Mouse (Mus musculus): ENCODE data around the gene Ggt6. TPM values are rescaled to one million over a fixed set of nuclear protein-coding genes. Genes with fewer than 3 reads are reported as not detected.

Gene Ggt6
- total and polyA plus RNA-seq, 2 experiments from 2014 or later = 5.3 TPM; not detected in 1

DNA sequence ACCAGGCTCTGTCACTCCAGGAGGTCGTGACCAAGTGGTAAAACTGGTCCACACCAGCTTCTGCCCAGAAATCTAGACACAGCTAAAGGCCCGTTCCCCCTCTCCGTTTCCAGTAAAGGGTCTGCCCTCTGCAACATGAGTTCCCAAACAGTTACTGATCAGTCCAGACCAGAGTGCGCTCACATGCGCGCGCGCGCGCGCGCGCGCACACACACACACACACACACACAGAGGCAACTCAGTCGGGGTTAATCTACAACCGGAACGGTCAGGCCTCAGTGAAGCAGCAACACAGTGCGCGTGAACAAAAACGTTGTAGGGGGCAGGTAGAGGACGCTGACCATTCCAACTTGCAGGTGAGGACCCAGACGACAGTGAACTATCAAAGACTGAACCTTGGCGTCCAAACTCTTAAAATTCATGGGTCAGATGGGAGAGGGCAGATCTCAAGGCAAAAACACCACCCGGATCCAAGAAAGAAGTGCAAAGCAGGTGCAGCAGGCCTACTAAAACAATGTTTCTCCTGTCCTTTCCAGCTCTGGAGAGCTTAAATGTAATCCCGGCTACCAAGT, 24.7 kb upstream of the Ggt6 start:
- peak overlapping the region; percentile 82 for H3K4me3 ChIP-seq (ENCODE audit: low read depth, low read length)
- peak overlapping the region; percentile 92 for H3K4me2 ChIP-seq (ENCODE audit: low read depth, low read length)
- no peak for ATAC-seq (ENCODE audit: insufficient read depth, low read depth)
- H3K27me3 ChIP-seq (ENCODE audit: control insufficient read depth, insufficient read depth, low read length) = no peaks in the 10 kb centered on the region
- TF ChIP-seq EP300 (IDR thresholded peaks at IDR 0.05; ENCODE audit: low read depth) = 0 out of 2 replicates have a peak, but pooled peaks have one; percentile 21
- TF ChIP-seq CTCF (IDR thresholded peaks at IDR 0.05; ENCODE audit: low read depth) = no peak
- under 1% methylated on average over 25 of the region's 25 CpGs for WGBS
- H3K36me3 ChIP-seq (replicated peaks; ENCODE audit: control insufficient read depth, insufficient read depth, low read length) = no peaks in the 10 kb centered on the region
- peaks cover 72% of the 10 kb centered on the region for H3K4me1 ChIP-seq (ENCODE audit: control insufficient read depth, insufficient read depth)
- no peaks in the 10 kb centered on the region for H3K9me3 ChIP-seq (replicated peaks; ENCODE audit: control insufficient read depth, low read length)
- peak overlapping the region; percentile 86 for H3K27ac ChIP-seq (ENCODE audit: low read depth)
- DNase-seq (ENCODE audit: low spot score) = no peak
- peak overlapping the region; percentile 66 for H3K9ac ChIP-seq (replicated peaks; ENCODE audit: low read depth, low read length)

DNA sequence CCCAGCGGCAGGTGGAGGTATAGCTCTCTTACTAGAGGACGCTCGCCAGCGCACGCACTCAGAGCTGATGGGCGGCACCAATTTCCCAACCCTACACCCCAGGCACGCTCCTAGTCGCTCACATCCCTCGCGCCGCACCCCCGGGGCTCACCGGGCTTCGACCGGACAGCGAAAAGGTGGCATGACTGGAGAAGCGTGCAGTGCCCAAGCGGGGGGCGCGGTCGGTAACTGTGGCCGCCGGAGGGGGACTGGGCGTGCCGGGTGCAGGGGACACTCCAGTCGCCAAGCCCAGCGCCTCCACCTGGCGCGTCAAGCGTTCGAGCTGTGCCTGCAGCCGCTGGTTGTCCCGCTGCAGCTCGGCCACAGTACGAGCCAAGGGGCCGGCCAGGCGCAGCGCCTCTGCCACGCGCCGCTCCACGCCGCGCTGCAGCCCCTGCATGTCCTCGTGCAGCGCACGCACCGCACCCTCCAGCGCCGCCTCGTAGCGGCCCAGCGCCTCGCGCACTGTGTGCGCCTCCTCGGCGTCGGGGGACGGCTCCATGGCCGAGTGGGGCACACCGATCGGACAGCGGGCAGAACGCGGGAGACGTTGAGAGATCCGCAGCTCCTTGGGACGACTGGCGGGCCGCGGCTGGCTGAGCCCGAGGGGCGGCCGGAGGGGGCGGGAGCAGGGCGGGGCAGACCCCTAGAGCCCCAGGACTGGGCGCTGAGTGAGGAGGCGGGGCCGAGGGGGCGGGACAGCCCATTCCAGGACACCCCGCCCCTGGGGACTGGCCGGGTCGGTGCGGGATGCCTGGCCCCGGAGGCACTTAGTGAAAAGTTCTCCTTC, 24.0 kb upstream of the Ggt6 start, which contains the start of gene Smtnl2:
Gene Smtnl2, minus strand, starts transcription at position 621 of the 829 bp plus-strand sequence.
- Histone ChIP-seq H3K36me3 (replicated peaks; ENCODE audit: control insufficient read depth, insufficient read depth, low read length) (no peaks in the 10 kb centered on the region), H3K27me3 (ENCODE audit: control insufficient read depth, insufficient read depth, low read length) (no peaks in the 10 kb centered on the region), H3K9me3 (replicated peaks; ENCODE audit: control insufficient read depth, low read length) (no peaks in the 10 kb centered on the region), H3K9ac (replicated peaks; ENCODE audit: low read depth, low read length) (peak within 1 kb of the TSS; percentile 66), H3K4me1 (ENCODE audit: control insufficient read depth, insufficient read depth) (peaks cover 68% of the 10 kb centered on the region), H3K4me3 (ENCODE audit: low read depth, low read length) (peak within 1 kb of the TSS; percentile 82), H3K27ac (ENCODE audit: low read depth) (peak within 1 kb of the TSS; percentile 86), H3K4me2 (ENCODE audit: low read depth, low read length) (peak within 1 kb of the TSS; percentile 92)
- TF ChIP-seq CTCF (IDR thresholded peaks at IDR 0.05; ENCODE audit: low read depth) (peak; percentile 54), EP300 (IDR thresholded peaks at IDR 0.05; ENCODE audit: low read depth) (no peak)
- WGBS = under 1% methylated on average over 84 of the region's 86 CpGs
- ATAC-seq (ENCODE audit: insufficient read depth, low read depth) (peak; percentile 88), DNase-seq (ENCODE audit: low spot score) (peak; percentile 87)

DNA sequence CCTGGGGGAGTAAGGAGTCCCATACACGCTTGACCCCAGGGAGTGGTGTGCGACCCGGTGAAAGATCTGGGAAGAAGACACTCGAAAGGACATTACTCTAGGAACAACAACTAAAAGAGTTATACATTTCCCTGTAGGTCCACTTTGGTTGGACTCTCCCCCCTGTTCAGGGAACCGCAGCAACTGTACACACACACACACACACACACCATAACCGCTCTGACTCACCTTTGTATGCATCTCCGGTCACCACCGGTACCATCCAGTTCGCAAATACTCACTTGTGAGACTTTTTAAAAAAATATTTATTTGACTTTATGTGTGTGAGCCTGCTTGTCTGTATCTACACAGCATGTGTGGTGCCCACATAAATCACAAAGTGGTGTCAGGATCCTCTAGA, 23.4 kb upstream of the Ggt6 start:
- H3K27ac ChIP-seq (ENCODE audit: low read depth) = peak overlapping the region; percentile 86
- no peaks in the 10 kb centered on the region for H3K27me3 ChIP-seq (ENCODE audit: control insufficient read depth, insufficient read depth, low read length)
- peak overlapping the region; percentile 92 for H3K4me2 ChIP-seq (ENCODE audit: low read depth, low read length)
- WGBS = 25% methylated on average over 9 of the region's 9 CpGs
- no peaks in the 10 kb centered on the region for H3K36me3 ChIP-seq (replicated peaks; ENCODE audit: control insufficient read depth, insufficient read depth, low read length)
- H3K9ac ChIP-seq (replicated peaks; ENCODE audit: low read depth, low read length) = peak overlapping the region; percentile 66; the same call in 1 of the 2 replicates
- ATAC-seq (ENCODE audit: insufficient read depth, low read depth) (no peak), DNase-seq (ENCODE audit: low spot score) (no peak)
- H3K4me3 ChIP-seq (ENCODE audit: low read depth, low read length) = peak overlapping the region; percentile 82
- H3K4me1 ChIP-seq (ENCODE audit: control insufficient read depth, insufficient read depth) = peaks cover 67% of the 10 kb centered on the region
- H3K9me3 ChIP-seq (replicated peaks; ENCODE audit: control insufficient read depth, low read length) = no peaks in the 10 kb centered on the region
- TF ChIP-seq CTCF (IDR thresholded peaks at IDR 0.05; ENCODE audit: low read depth) (no peak), EP300 (IDR thresholded peaks at IDR 0.05; ENCODE audit: low read depth) (no peak)

DNA sequence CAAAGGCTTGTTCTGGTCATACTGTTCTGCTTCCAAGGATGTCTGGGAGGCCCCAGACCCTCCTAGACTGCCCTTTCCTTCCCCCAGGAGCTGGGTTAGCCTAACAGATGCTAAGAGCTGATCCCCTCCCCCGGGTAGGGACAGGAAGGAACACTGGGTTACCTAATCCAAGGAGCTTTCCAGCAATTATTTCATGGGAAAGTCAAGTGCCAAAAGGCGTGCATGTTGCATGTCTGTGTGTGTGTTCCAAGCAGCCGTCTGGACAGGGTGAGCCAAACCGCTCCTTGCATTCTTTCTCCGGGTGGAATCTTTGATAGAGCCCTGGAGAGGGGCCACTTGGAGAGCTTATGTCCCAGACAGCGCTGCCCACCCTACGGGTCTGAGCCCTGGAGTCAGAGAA, 22.3 kb upstream of the Ggt6 start:
- H3K36me3 ChIP-seq (replicated peaks; ENCODE audit: control insufficient read depth, insufficient read depth, low read length) = no peaks in the 10 kb centered on the region
- peak overlapping the region; percentile 17 for H3K4me3 ChIP-seq (ENCODE audit: low read depth, low read length)
- peak overlapping the region; percentile 86 for H3K27ac ChIP-seq (ENCODE audit: low read depth)
- peak; percentile 77 for DNase-seq (ENCODE audit: low spot score)
- WGBS = 26% methylated on average over 7 of the region's 7 CpGs
- peak overlapping the region; percentile 52 for H3K4me2 ChIP-seq (ENCODE audit: low read depth, low read length)
- no peak for TF ChIP-seq CTCF (IDR thresholded peaks at IDR 0.05; ENCODE audit: low read depth)
- 0 out of 2 replicates have a peak, but pooled peaks have one; percentile 87 for TF ChIP-seq EP300 (IDR thresholded peaks at IDR 0.05; ENCODE audit: low read depth)
- H3K27me3 ChIP-seq (ENCODE audit: control insufficient read depth, insufficient read depth, low read length) = no peaks in the 10 kb centered on the region
- no peaks in the 10 kb centered on the region for H3K9me3 ChIP-seq (replicated peaks; ENCODE audit: control insufficient read depth, low read length)
- peaks cover 68% of the 10 kb centered on the region for H3K4me1 ChIP-seq (ENCODE audit: control insufficient read depth, insufficient read depth)
- peak; percentile 19 for ATAC-seq (ENCODE audit: insufficient read depth, low read depth)
- H3K9ac ChIP-seq (replicated peaks; ENCODE audit: low read depth, low read length) = peak overlapping the region; percentile 24; the same call in 1 of the 2 replicates

DNA sequence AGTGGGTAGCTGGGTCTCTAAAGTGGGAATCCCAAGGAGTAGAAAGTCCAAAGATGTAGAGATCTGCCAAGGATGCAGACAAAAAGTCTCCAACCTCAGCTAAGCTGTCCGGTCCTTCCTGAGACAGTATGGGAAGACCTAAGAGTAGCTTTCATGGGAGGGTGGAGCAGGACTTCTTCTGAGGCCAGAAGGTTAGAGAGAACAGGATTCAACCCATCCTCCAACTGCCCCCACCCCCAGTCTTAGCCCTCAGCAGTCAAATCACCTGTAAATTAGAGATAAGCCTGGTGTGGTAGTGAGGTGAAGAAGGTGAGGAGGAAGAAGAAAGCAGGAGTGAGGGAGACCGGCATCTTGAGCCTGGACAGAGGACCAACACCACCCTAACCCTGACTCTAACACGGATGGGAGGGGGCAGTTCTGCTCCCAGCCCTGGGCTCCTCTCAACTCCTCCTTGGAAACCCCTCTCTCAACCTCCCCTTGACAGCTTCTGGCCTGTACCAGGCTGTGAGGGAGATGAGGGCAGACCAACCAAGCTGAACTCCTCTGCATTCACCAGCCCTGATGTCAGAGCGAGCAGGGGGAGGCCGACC, 21.6 kb upstream of the Ggt6 start:
- ATAC-seq (ENCODE audit: insufficient read depth, low read depth) (no peak), DNase-seq (ENCODE audit: low spot score) (no peak)
- Histone ChIP-seq H3K9ac (replicated peaks; ENCODE audit: low read depth, low read length) (0 out of 2 replicates have a peak overlapping the region, but pooled peaks have one; percentile 24), H3K4me3 (ENCODE audit: low read depth, low read length) (peak overlapping the region; percentile 17), H3K27me3 (ENCODE audit: control insufficient read depth, insufficient read depth, low read length) (no peaks in the 10 kb centered on the region), H3K9me3 (replicated peaks; ENCODE audit: control insufficient read depth, low read length) (no peaks in the 10 kb centered on the region), H3K36me3 (replicated peaks; ENCODE audit: control insufficient read depth, insufficient read depth, low read length) (no peaks in the 10 kb centered on the region), H3K27ac (ENCODE audit: low read depth) (peak overlapping the region; percentile 86), H3K4me1 (ENCODE audit: control insufficient read depth, insufficient read depth) (peaks cover 67% of the 10 kb centered on the region), H3K4me2 (ENCODE audit: low read depth, low read length) (peak overlapping the region; percentile 52)
- TF ChIP-seq EP300 (IDR thresholded peaks at IDR 0.05; ENCODE audit: low read depth) (no peak), CTCF (IDR thresholded peaks at IDR 0.05; ENCODE audit: low read depth) (no peak)
- 56% methylated on average over 5 of the region's 5 CpGs for WGBS

Data from heart, postnatal 0 days (tissue).